Mouse (Mus musculus) lung, postnatal 0 days (tissue): Measurements from ENCODE around the gene Polr3k.

Experiments used
- CTCF ChIP-seq: IDR thresholded peaks from 2 replicates; pipeline ENCODE4 v1.5.1; 2016; ENCODE audit warnings: antibody characterized with exemption, mild to moderate bottlenecking
- EP300 ChIP-seq: IDR thresholded peaks from 2 replicates; pipeline ENCODE4 v1.6.1; 2016; ENCODE audit warnings: antibody characterized with exemption, mild to moderate bottlenecking, control low read depth

DNA sequence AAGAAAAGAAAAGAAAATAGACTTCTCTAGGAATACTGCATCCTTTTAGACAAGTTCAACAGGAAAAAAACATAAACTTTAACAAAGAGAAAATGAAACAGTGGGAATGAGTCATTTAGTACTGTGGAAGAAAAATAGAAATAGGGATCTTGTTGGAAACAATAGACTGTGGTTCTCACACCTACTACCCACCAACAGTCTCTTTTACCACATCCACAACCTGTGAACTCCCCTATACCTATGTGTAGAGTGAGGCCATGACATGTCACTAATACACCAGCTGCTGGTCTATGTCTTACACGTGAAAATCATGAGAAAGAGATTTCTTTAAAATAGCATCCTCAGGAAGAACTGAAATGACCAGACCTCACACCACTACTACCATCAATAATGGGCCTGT is 14.8 kb downstream of the Polr3k start:
- no peak for TF ChIP-seq CTCF
- TF ChIP-seq EP300, result no peak
